Mouse (Mus musculus) liver, embryonic 16.5 days (tissue): ENCODE data around the gene Ly6g6f. TPM values are rescaled to one million over a fixed set of nuclear protein-coding genes. Genes with fewer than 3 reads are reported as not detected.
A peak's percentile ranks its signal among the peaks of the same experiment; 100 is the strongest.

Experiments
- ATAC-seq: fragments of 200-750 bp; cut with Nextera tagmentation; 2 replicates; pipeline ENCODE4 v1.8.0; 2017; ENCODE audit warnings: low read depth, mild to moderate bottlenecking, moderate number of reproducible peaks, moderate library complexity
- H3K27ac ChIP-seq: fragments of 300-500 bp; sonication (generic); 2 replicates; pipeline ENCODE4 v1.5.1; 2014; ENCODE audit warnings: mild to moderate bottlenecking, low read length
- H3K27me3 ChIP-seq: fragments of 300-500 bp; sonication (generic); 2 replicates; pipeline ENCODE4 v1.6.1; 2014; ENCODE audit warnings: low read depth, low read length, mixed read lengths; ENCODE audit not compliant: control insufficient read depth, insufficient read depth
- H3K36me3 ChIP-seq: fragments of 300-500 bp; sonication (generic); 2 replicates; pipeline ENCODE4 v1.6.1; 2014; ENCODE audit warnings: mild to moderate bottlenecking; ENCODE audit not compliant: control insufficient read depth, insufficient read depth
- H3K4me1 ChIP-seq: fragments of 300-500 bp; sonication (generic); 2 replicates; pipeline ENCODE4 v1.6.1; 2014; ENCODE audit warnings: low read depth, low read length, mixed read lengths; ENCODE audit not compliant: control insufficient read depth
- H3K4me2 ChIP-seq: fragments of 300-500 bp; sonication (generic); 2 replicates; pipeline ENCODE4 v1.6.1; 2014; ENCODE audit warnings: low read depth, low read length, mixed read lengths
- H3K4me3 ChIP-seq: fragments of 300-500 bp; sonication (generic); 2 replicates; pipeline ENCODE4 v1.5.1; 2014; ENCODE audit warnings: low read depth, mild to moderate bottlenecking, low read length
- H3K9ac ChIP-seq: fragments of 300-500 bp; sonication (generic); 2 replicates; pipeline ENCODE4 v1.6.1; 2014; ENCODE audit warnings: low read depth, low read length
- H3K9me3 ChIP-seq: fragments of 300-500 bp; sonication (generic); replicated peaks from 2 replicates; pipeline ENCODE4 v1.6.1; 2016; ENCODE audit warnings: low read length; ENCODE audit not compliant: control insufficient read depth
- WGBS: fragments of 180-500 bp; shearing (Covaris S2); extraction: QIAGEN DNeasy Blood & Tissue Kit; methylation state at CpG from one replicate; pipeline ENCODE4 v1.1.7; 2014; ENCODE audit not compliant: insufficient replicate concordance; 5-methylcytosine and 5-hydroxymethylcytosine counted together
- polyA plus RNA-seq: library from polyadenylated mRNA; unstranded; fragments of >200 nt; fragmentation: Nextera tagmentation; extraction: Ambion mirVana; gene quantifications from 2 replicates; pipeline ENCODE4 v1.2.1, GENCODE M21; 2015

Gene Ly6g6f
- polyA plus RNA-seq = 4.0 and 5.7 TPM in 2 replicates

DNA sequence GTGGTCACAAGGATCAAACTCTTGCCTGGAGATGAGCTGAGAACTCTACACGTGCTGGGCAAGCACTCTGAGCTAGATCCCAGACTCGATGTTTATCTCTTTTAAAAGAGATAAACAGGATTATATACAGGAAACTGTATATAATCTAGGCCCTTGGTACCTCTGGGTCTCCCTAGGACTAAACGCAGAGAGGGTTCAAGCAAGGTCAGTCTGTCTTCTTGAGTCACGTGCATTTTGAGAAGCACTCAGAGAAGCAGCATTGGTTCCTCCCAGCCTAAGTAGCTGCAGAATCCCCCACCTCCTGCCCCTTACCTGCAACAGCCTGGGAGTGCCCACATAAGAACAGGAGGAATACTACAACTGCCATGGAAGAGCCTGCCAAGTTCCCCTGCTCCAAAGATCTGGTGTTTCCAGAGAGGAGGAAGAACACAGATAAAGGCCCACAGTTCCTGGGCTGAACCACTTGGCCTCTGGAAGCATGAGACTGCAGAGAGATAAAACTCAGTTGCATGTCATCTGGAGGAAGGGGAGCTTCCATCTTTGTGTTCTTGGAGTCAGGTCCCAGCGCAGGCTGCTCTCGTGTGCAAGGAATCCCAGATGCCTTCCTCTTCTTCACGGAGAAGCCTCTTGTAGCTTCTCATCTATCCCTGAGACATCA is at the start of gene Ly6g6f:
TSS of gene Ly6g6f (minus strand) at position 403 of the 658 bp plus-strand sequence.
- Histone ChIP-seq H3K4me3 (no peak within 1 kb of the TSS), H3K27me3 (no peaks in the 10 kb centered on the region), H3K27ac (no peak within 1 kb of the TSS), H3K4me2 (no peak within 1 kb of the TSS), H3K9ac (no peak within 1 kb of the TSS), H3K36me3 (no peaks in the 10 kb centered on the region), H3K9me3 (no peaks in the 10 kb centered on the region), H3K4me1 (peaks cover 12% of the 10 kb centered on the region)
- 35% methylated on average over 7 of the region's 7 CpGs for WGBS
- ATAC-seq = no peak

DNA sequence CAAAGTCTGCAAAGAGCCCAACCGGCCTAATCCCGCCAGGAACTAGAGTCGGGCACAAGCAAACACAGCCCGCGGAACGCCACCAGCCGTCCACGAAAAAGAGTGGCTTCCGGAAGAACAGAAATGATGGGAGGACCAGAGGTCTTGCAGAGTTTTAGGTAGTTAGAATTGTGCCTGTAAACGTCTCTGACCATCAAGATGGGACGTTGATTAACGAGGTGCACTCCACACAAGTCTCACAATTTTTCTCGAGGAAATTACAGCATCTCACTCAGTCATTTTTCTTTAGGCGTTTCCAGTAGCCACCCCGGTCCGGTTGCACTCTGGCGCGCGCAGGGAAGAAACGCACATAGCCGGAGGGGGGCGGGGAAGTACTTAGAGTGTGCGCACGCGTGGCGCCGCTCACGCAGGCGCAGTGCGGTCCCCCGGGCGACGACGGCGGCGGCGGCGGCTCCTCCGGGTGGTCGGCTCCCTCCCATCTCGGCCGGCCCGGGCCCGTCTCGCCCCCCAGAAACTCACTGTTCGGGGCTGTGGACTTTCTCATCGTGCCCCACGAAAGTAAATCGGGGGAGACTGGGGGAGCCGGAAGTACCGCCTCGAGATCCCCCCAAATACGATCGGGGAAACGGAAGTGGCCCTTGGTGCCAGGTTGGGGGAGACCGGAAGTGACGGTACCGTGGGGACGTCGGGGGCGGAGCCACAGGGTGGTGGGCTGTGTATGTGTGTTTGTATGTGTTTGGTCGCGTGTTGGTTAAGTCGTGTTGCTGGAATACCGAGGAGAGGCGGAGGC is 49.6 kb upstream of the Ly6g6f start, which contains the start of gene Bag6:
TSS of gene Bag6 (plus strand) at position 378 of the 790 bp plus-strand sequence.
- peak within 1 kb of the TSS; percentile 94 for H3K27ac ChIP-seq
- peaks cover 18% of the 10 kb centered on the region for H3K4me1 ChIP-seq
- no peaks in the 10 kb centered on the region for H3K27me3 ChIP-seq
- ATAC-seq = peak; percentile 90
- peaks cover 13% of the 10 kb centered on the region for H3K36me3 ChIP-seq
- no peaks in the 10 kb centered on the region for H3K9me3 ChIP-seq
- peak within 1 kb of the TSS; percentile 74 for H3K4me2 ChIP-seq
- under 1% methylated on average over 66 of the region's 66 CpGs for WGBS
- peak within 1 kb of the TSS; percentile 85 for H3K4me3 ChIP-seq
- H3K9ac ChIP-seq = peak within 1 kb of the TSS; percentile 88

DNA sequence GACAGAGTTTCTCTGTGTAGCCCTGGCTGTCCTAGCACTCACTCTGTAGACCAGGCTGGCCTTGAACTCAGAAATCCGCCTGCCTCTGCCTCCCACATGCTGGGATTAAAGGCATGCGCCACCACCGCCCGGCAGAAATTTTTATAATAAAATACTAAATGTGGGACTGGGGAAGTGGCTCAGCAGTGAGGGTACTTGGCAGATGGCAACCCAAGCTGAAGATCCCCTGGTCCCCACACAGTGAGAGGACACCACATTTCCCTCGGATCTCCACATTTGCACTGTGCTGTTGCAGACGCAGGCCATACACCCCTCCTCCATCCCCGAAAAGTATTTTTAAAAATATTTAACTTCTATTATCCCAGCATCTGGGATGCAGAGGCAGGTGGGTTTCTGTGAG is 48.1 kb upstream of the Ly6g6f start:
- peaks cover under 1% of the 10 kb centered on the region for H3K36me3 ChIP-seq
- H3K4me3 ChIP-seq = no peak overlapping the region
- no peaks in the 10 kb centered on the region for H3K9me3 ChIP-seq
- H3K27me3 ChIP-seq = no peaks in the 10 kb centered on the region
- H3K4me2 ChIP-seq = no peak overlapping the region
- 85% methylated on average over 7 of the region's 7 CpGs for WGBS
- no peak overlapping the region for H3K27ac ChIP-seq
- ATAC-seq = no peak
- H3K9ac ChIP-seq = no peak overlapping the region
- peaks cover 21% of the 10 kb centered on the region for H3K4me1 ChIP-seq

DNA sequence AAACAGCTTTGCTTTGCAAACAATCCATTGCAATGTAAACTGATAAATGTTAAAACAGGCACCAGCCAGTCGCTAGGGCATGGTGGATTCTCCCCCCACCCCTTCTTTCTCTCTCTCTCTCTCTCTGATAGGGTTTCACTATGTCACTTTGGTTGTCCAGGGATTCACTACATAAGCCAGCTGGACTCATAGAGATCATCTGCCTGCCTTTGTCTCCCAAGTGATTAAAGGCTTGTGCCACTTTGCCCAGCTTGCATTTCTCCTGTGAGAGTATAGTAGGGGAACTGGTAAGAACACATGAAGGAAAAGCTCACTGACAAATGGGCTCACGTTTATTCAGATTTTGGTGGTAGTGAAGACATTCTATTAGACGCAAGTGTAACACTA is 46.8 kb upstream of the Ly6g6f start:
- no peak overlapping the region for H3K9ac ChIP-seq
- H3K4me3 ChIP-seq = no peak overlapping the region
- H3K36me3 ChIP-seq = no peaks in the 10 kb centered on the region
- no peak overlapping the region for H3K4me2 ChIP-seq
- no peak for ATAC-seq
- no peaks in the 10 kb centered on the region for H3K9me3 ChIP-seq
- peaks cover 25% of the 10 kb centered on the region for H3K4me1 ChIP-seq
- 60% methylated on average over 3 of the region's 3 CpGs for WGBS
- H3K27ac ChIP-seq = peak overlapping the region; percentile 5; the same call in 1 of the 2 replicates
- H3K27me3 ChIP-seq = no peaks in the 10 kb centered on the region

DNA sequence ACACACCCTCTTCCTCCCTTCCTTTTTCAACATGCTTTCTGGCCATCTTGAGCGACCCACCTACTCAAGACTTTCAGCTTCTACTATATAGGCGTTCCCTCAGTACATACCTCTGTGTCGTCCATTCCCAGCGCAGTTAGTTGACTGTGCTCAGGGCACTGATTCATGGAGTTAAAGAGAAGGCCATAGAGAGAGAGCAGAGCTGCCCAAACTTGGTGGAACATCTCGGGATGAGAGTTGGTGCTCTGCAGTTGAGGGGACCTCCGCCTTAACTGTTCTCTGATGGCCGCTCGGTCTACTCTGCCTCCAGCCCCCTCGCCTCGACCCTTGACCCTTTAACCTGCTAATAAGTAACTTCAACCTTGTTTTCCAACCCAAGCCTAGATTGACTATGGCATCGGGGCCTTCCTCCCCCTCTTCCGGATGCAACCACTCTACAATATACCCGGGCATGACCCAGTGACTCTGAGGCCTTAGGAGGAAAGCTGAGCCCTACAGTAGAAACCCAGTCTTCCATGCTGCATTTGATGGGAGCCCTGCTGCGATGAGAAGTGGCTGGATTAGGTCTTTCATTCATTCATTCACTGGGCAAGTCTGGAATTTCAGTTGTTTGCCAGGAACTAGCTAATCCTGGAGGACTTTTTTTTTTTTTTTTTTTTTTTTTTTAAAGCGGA is 46.2 kb upstream of the Ly6g6f start, which contains the start of gene Apom:
TSS of gene Apom (minus strand) at position 551 of the 674 bp plus-strand sequence.
- H3K9me3 ChIP-seq = no peaks in the 10 kb centered on the region
- H3K27ac ChIP-seq = peak within 1 kb of the TSS; percentile 51
- H3K9ac ChIP-seq = peak within 1 kb of the TSS; percentile 37
- ATAC-seq = peak; percentile 25
- 62% methylated on average over 15 of the region's 15 CpGs for WGBS
- no peaks in the 10 kb centered on the region for H3K27me3 ChIP-seq
- peak within 1 kb of the TSS; percentile 52 for H3K4me3 ChIP-seq
- peak within 1 kb of the TSS; percentile 30 for H3K4me2 ChIP-seq
- peaks cover 26% of the 10 kb centered on the region for H3K4me1 ChIP-seq
- H3K36me3 ChIP-seq = no peaks in the 10 kb centered on the region

DNA sequence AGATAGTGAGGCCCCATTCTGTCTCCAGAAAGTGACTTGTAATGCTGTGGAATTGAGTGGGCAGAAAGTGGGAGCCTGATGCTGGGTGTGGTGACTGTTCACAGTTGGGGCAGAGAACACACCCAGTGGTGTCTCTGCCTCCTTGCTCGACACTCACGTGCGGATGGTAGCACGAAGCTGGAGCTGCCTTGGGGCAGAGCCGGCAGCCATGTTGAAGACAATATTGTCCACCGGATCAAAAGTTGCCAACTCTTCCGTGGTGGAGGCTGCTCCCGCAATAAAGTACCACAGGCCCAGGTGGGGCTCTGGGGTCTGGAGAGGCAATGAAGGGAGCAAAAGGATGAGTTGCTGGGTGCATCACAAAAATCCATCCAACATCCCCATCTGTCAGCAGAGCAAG is 45.6 kb upstream of the Ly6g6f start:
- 75% methylated on average over 8 of the region's 8 CpGs for WGBS

DNA sequence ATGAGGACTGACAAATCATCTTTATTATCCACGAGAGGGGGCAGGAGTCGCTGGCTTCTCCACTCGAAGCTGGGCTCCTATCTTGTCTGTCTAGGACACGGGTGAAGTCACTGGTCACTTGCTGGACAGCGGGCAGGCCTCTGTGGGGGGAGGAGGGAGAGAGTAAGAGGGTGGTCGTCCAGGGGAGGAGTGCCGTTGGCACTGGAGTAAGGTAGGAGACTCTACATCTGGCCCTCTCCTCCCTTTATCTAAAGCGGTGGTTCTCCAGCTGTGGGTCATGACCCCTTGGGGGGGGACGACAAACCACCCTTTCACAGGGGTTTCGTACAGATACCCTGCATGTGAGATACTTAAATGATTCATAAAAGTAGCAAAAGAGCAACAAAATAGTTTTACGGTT is 43.6 kb upstream of the Ly6g6f start:
- no peak overlapping the region for H3K27ac ChIP-seq
- WGBS = 71% methylated on average over 11 of the region's 11 CpGs
- H3K9ac ChIP-seq = no peak overlapping the region
- 0 out of 2 replicates have a peak, but pooled peaks cover under 1% of the 10 kb centered on the region for H3K36me3 ChIP-seq
- no peak overlapping the region for H3K4me2 ChIP-seq
- no peaks in the 10 kb centered on the region for H3K9me3 ChIP-seq
- no peak for ATAC-seq
- no peaks in the 10 kb centered on the region for H3K27me3 ChIP-seq
- H3K4me3 ChIP-seq = no peak overlapping the region
- H3K4me1 ChIP-seq = peaks cover 24% of the 10 kb centered on the region

More for the DNA sequence above, 45.6 kb upstream of the Ly6g6f start:
- no peaks in the 10 kb centered on the region for H3K27me3 ChIP-seq
- H3K9ac ChIP-seq = peak overlapping the region; percentile 37
- H3K36me3 ChIP-seq = no peaks in the 10 kb centered on the region
- ATAC-seq = no peak
- H3K9me3 ChIP-seq = no peaks in the 10 kb centered on the region
- H3K4me3 ChIP-seq = peak overlapping the region; percentile 52
- peak overlapping the region; percentile 51 for H3K27ac ChIP-seq
- peaks cover 24% of the 10 kb centered on the region for H3K4me1 ChIP-seq
- peak overlapping the region; percentile 30 for H3K4me2 ChIP-seq

DNA sequence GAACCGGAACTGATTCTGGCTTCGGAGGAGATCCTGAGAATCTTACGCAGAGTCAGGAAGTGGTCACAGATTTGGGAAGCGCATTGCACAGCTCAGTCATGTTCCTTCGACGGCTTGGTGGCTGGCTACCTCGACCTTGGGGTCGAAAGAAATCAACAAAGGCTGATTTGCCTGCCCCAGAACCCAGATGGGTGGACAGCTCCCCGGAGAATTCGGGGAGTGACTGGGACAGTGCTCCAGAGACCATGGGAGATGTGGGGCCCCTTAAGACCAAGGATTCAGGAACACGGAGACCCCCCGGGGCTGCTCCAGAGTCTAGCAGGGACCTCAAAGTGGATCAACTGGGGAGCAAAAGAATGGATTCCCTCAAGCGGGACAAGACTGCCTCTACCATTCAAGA is 41.6 kb upstream of the Ly6g6f start:
- Histone ChIP-seq H3K4me1 (peaks cover 28% of the 10 kb centered on the region), H3K4me3 (peak overlapping the region; percentile 78), H3K9ac (peak overlapping the region; percentile 81), H3K4me2 (peak overlapping the region; percentile 89), H3K27me3 (no peaks in the 10 kb centered on the region), H3K9me3 (no peaks in the 10 kb centered on the region), H3K27ac (peak overlapping the region; percentile 92), H3K36me3 (peaks cover 6% of the 10 kb centered on the region; the same call in 1 of the 2 replicates)
- no peak for ATAC-seq
- 50% methylated on average over 13 of the region's 13 CpGs for WGBS
